Mouse (Mus musculus): ENCODE results near the gene Recql5. TPM values are rescaled to one million over a fixed set of nuclear protein-coding genes. Genes with fewer than 3 reads are reported as not detected.

Gene Recql5
- 10 to 100 TPM; 18.2 to 30.3 (median 23.7) TPM for polyA plus RNA-seq (2017; shearing (Covaris generic))

GRCm38 (mm10) chr11:115933108-115933746 is at the start of gene Recql5, which contains the start of gene Sap30bp:
Gene Recql5 (minus strand): TSS chr11:115933477.
Gene Sap30bp (plus strand): TSS chr11:115933282.
- peak; percentile 100 for ATAC-seq

- ATAC-seq, result no peak
Measured at GRCm38 (mm10) chr11:115982472-115982871, 49.2 kb upstream of the Recql5 start.

GRCm38 (mm10) chr11:115975544-115975943 is 42.3 kb upstream of the Recql5 start:
- ATAC-seq, result no peak

GRCm38 (mm10) chr11:115975083-115975420 is 41.8 kb upstream of the Recql5 start:
- ATAC-seq, result no peak

- peak; percentile 7 for ATAC-seq
Measured at GRCm38 (mm10) chr11:115974309-115975082, 41.2 kb upstream of the Recql5 start, which contains the start of gene Itgb4. Gene Itgb4 (plus strand): TSS chr11:115974709.

- ATAC-seq, result no peak
Measured at GRCm38 (mm10) chr11:115971016-115971415, 37.7 kb upstream of the Recql5 start.

GRCm38 (mm10) chr11:115970006-115970673 is 36.9 kb upstream of the Recql5 start:
- ATAC-seq, result no peak

GRCm38 (mm10) chr11:115968731-115969405 is 35.6 kb upstream of the Recql5 start:
- ATAC-seq, result no peak

- no peak for ATAC-seq
Measured at GRCm38 (mm10) chr11:115964977-115965604, 31.8 kb upstream of the Recql5 start.

- ATAC-seq, result no peak
Measured at GRCm38 (mm10) chr11:115962651-115963412, 29.6 kb upstream of the Recql5 start.

- no peak for ATAC-seq
Measured at GRCm38 (mm10) chr11:115959018-115959417, 25.7 kb upstream of the Recql5 start.

GRCm38 (mm10) chr11:115957971-115958370 is 24.7 kb upstream of the Recql5 start:
- no peak for ATAC-seq

- ATAC-seq, result no peak
Measured at GRCm38 (mm10) chr11:115956453-115956852, 23.2 kb upstream of the Recql5 start.

- ATAC-seq, result no peak
Measured at GRCm38 (mm10) chr11:115955195-115955858, 22.1 kb upstream of the Recql5 start.

GRCm38 (mm10) chr11:115954712-115955111 is 21.4 kb upstream of the Recql5 start:
- no peak for ATAC-seq

- no peak for ATAC-seq
Measured at GRCm38 (mm10) chr11:115950719-115951118, 17.4 kb upstream of the Recql5 start.

GRCm38 (mm10) chr11:115948316-115948715 is 15.0 kb upstream of the Recql5 start:
- ATAC-seq, result no peak

- no peak for ATAC-seq
Measured at GRCm38 (mm10) chr11:115946221-115946828, 13.0 kb upstream of the Recql5 start.

- ATAC-seq, result no peak
Measured at GRCm38 (mm10) chr11:115945247-115945646, 12.0 kb upstream of the Recql5 start.

- no peak for ATAC-seq
Measured at GRCm38 (mm10) chr11:115941980-115942379, 8.7 kb upstream of the Recql5 start.
